In genomic region chr7:127511808-127512230, GRCm38 (mm10) we compare ENCODE assay signal across 8 mouse cellular contexts. TPM values are rescaled to one million over a fixed set of nuclear protein-coding genes. Genes with fewer than 3 reads are reported as not detected.
DNase-seq lines count a peak whose midpoint lies in the region; ATAC-seq and TF ChIP-seq lines count a peak whose summit lies in the region.

TSS of gene Srcap (plus strand) at chr7:127511983.

- peak within 1 kb of the TSS; percentile 40 for H3K4me2 ChIP-seq in neural tube, embryonic 11.5 days (ENCODE audit: low read depth)
- H3K4me2 ChIP-seq in embryonic facial prominence, embryonic 12.5 days (replicated peaks): peak within 1 kb of the TSS; percentile 60
- H3K4me2 ChIP-seq in limb, embryonic 12.5 days: peak within 1 kb of the TSS; percentile 64
- peak within 1 kb of the TSS; percentile 68 for H3K4me2 ChIP-seq in midbrain, embryonic 15.5 days

- H3K9ac ChIP-seq in neural tube, embryonic 11.5 days (ENCODE audit: low read length): peak within 1 kb of the TSS; percentile 89
- peak within 1 kb of the TSS; percentile 72 for H3K9ac ChIP-seq in embryonic facial prominence, embryonic 12.5 days
- peak within 1 kb of the TSS; percentile 88 for H3K9ac ChIP-seq in limb, embryonic 12.5 days (replicated peaks)
- peak within 1 kb of the TSS; percentile 92 for H3K9ac ChIP-seq in midbrain, embryonic 15.5 days

- no peak for TF ChIP-seq CTCF in kidney, adult 2 months (conservative IDR thresholded peaks at IDR 0.05; ENCODE audit: insufficient read depth, insufficient read length, low read depth, low read length)

- 0 out of 2 replicates have a peak, but pooled peaks cover 2% of the 10 kb centered on the region for H3K36me3 ChIP-seq in neural tube, embryonic 11.5 days (ENCODE audit: control insufficient read depth, insufficient read depth, low read length)
- H3K36me3 ChIP-seq in embryonic facial prominence, embryonic 12.5 days: peaks cover 18% of the 10 kb centered on the region
- H3K36me3 ChIP-seq in kidney, adult 2 months (ENCODE audit: control insufficient read depth, insufficient read depth, low read length): peaks cover 6% of the 10 kb centered on the region
- H3K36me3 ChIP-seq in limb, embryonic 12.5 days: peaks cover 28% of the 10 kb centered on the region
- peaks cover 10% of the 10 kb centered on the region for H3K36me3 ChIP-seq in midbrain, embryonic 15.5 days (replicated peaks)

- WGBS in neural tube, embryonic 11.5 days: 0% methylated on average over 37 of the region's 37 CpGs
- under 1% methylated on average over 37 of the region's 37 CpGs for WGBS in embryonic facial prominence, embryonic 12.5 days
- under 1% methylated on average over 37 of the region's 37 CpGs for WGBS in kidney, adult 2 months
- under 1% methylated on average over 37 of the region's 37 CpGs for WGBS in limb, embryonic 12.5 days
- WGBS in midbrain, embryonic 15.5 days: 0% methylated on average over 36 of the region's 37 CpGs

- peak; percentile 73 for TF ChIP-seq POLR2A in kidney, adult 2 months (IDR thresholded peaks at IDR 0.05; ENCODE audit: low read depth, low read length)

- H3K27ac ChIP-seq in neural tube, embryonic 11.5 days (ENCODE audit: low read depth, low read length): peak within 1 kb of the TSS; percentile 97
- peak within 1 kb of the TSS; percentile 95 for H3K27ac ChIP-seq in embryonic facial prominence, embryonic 12.5 days
- H3K27ac ChIP-seq in kidney, adult 2 months (ENCODE audit: insufficient read depth, low read depth, low read length): peak within 1 kb of the TSS; percentile 94
- peak within 1 kb of the TSS; percentile 97 for H3K27ac ChIP-seq in limb, embryonic 12.5 days
- H3K27ac ChIP-seq in midbrain, embryonic 15.5 days: peak within 1 kb of the TSS; percentile 99

- peak; percentile 96 for DNase-seq in neural tube, embryonic 11.5 days (ENCODE audit: low spot score)
- no peak for DNase-seq in neural tube, embryonic 10.5 days (ENCODE audit: extremely low spot score, low spot score)
- peak; percentile 100 for DNase-seq in heart, adult 11 months
- peak; percentile 99 for DNase-seq in kidney, adult 2 months
- DNase-seq in spleen, postnatal 14 days (ENCODE audit: low spot score in 2 of 2): peak; percentile 89 to 95

- no peaks in the 10 kb centered on the region for H3K9me3 ChIP-seq in neural tube, embryonic 11.5 days (ENCODE audit: control insufficient read depth, low read length)
- H3K9me3 ChIP-seq in embryonic facial prominence, embryonic 12.5 days: no peaks in the 10 kb centered on the region
- H3K9me3 ChIP-seq in limb, embryonic 12.5 days: no peaks in the 10 kb centered on the region
- H3K9me3 ChIP-seq in midbrain, embryonic 15.5 days: no peaks in the 10 kb centered on the region

- H3K4me1 ChIP-seq in neural tube, embryonic 11.5 days (ENCODE audit: control insufficient read depth, insufficient read depth, low read length): peaks cover 7% of the 10 kb centered on the region; the same call in 1 of the 2 replicates
- peaks cover 16% of the 10 kb centered on the region for H3K4me1 ChIP-seq in embryonic facial prominence, embryonic 12.5 days
- peaks cover 6% of the 10 kb centered on the region; the same call in 1 of the 2 replicates for H3K4me1 ChIP-seq in kidney, adult 2 months (ENCODE audit: control insufficient read depth, insufficient read depth, low read length)
- H3K4me1 ChIP-seq in limb, embryonic 12.5 days (replicated peaks): peaks cover 15% of the 10 kb centered on the region
- peaks cover 18% of the 10 kb centered on the region for H3K4me1 ChIP-seq in midbrain, embryonic 15.5 days

- peak within 1 kb of the TSS; percentile 82 for H3K4me3 ChIP-seq in neural tube, embryonic 11.5 days (ENCODE audit: low read depth, low read length)
- peak within 1 kb of the TSS; percentile 66 for H3K4me3 ChIP-seq in embryonic facial prominence, embryonic 12.5 days
- peak within 1 kb of the TSS; percentile 68 for H3K4me3 ChIP-seq in kidney, adult 2 months (ENCODE audit: insufficient read depth, low read depth, low read length)
- peak within 1 kb of the TSS; percentile 64 for H3K4me3 ChIP-seq in limb, embryonic 12.5 days (replicated peaks)
- peak within 1 kb of the TSS; percentile 78 for H3K4me3 ChIP-seq in midbrain, embryonic 15.5 days

- no peaks in the 10 kb centered on the region for H3K27me3 ChIP-seq in neural tube, embryonic 11.5 days (ENCODE audit: control insufficient read depth, insufficient read depth, low read length)
- no peaks in the 10 kb centered on the region for H3K27me3 ChIP-seq in embryonic facial prominence, embryonic 12.5 days
- H3K27me3 ChIP-seq in kidney, adult 2 months (replicated peaks; ENCODE audit: control insufficient read depth, insufficient read depth, low read length): no peaks in the 10 kb centered on the region
- no peaks in the 10 kb centered on the region for H3K27me3 ChIP-seq in limb, embryonic 12.5 days
- no peaks in the 10 kb centered on the region for H3K27me3 ChIP-seq in midbrain, embryonic 15.5 days (replicated peaks)

- peak; percentile 97 for ATAC-seq in neural tube, embryonic 11.5 days (ENCODE audit: insufficient read depth, low FRiP score, low TSS enrichment)
- peak; percentile 99 for ATAC-seq in embryonic facial prominence, embryonic 12.5 days (ENCODE audit: insufficient number of reproducible peaks, insufficient read depth, low FRiP score, low TSS enrichment)
- ATAC-seq in limb, embryonic 12.5 days (ENCODE audit: insufficient number of reproducible peaks, insufficient read depth, low FRiP score, low TSS enrichment, low read depth): peak; percentile 98
- ATAC-seq in midbrain, embryonic 15.5 days (replicated peaks): peak; percentile 99

RNA-seq across cellular contexts. Expression of gene Srcap, which starts in this region (rescaled TPM):
- polyA plus RNA-seq in neural tube, embryonic 11.5 days (2014; fragmentation: Nextera tagmentation; extraction: Ambion mirVana): 58.3 and 66.0 TPM in 2 replicates
- 88.0 and 88.4 TPM in 2 replicates for polyA plus RNA-seq in embryonic facial prominence, embryonic 12.5 days (2016; fragmentation: Nextera tagmentation; extraction: Ambion mirVana)
- 17.0 and 18.6 TPM in 2 replicates for polyA plus RNA-seq in kidney, adult 2 months (2012; rRNA removed)
- 77.2 and 79.4 TPM in 2 replicates for polyA plus RNA-seq in limb, embryonic 12.5 days (2016; fragmentation: Nextera tagmentation; extraction: Ambion mirVana)
- 60.4 and 68.0 TPM in 2 replicates for polyA plus RNA-seq in midbrain, embryonic 15.5 days (2015; fragmentation: Nextera tagmentation; extraction: Ambion mirVana)
